16 mouse cellular contexts compared by ENCODE assay signal in genomic region chr14:118440155-118440554, GRCm38 (mm10).
"Had no signal": no experiment of that assay in that cellular context is flagged by ENCODE, and none has a peak within 500 bp of the region (broad histone marks: within the 10 kb centered on the region; RNA-seq: fewer than 3 reads in every experiment).

No protein-coding gene starts in this region.

- H3K9ac ChIP-seq: neural tube, embryonic 13.5 days; neural tube, embryonic 15.5 days; stomach, embryonic 15.5 days had no signal

- H3K27ac ChIP-seq: neural tube, embryonic 13.5 days; neural tube, embryonic 15.5 days; stomach, embryonic 15.5 days; stomach, postnatal 0 days had no signal

- H3K4me2 ChIP-seq: neural tube, embryonic 13.5 days; neural tube, embryonic 15.5 days; stomach, embryonic 15.5 days had no signal

- H3K36me3 ChIP-seq: neural tube, embryonic 13.5 days; neural tube, embryonic 15.5 days; stomach, embryonic 15.5 days had no signal

- H3K4me3 ChIP-seq: neural tube, embryonic 13.5 days; neural tube, embryonic 15.5 days; stomach, embryonic 15.5 days had no signal

- DNase-seq: retina, postnatal 1 day; right cerebral cortex, adult 18-20 months; right cerebral cortex, postnatal 14 days; right cerebral cortex, postnatal 25 days; right cerebral cortex, postnatal 4 days; spleen, adult 18-20 months; thymus, adult 18-20 months; thymus, adult 2 months; thymus, postnatal 14 days; thymus, postnatal 25 days; thymus, postnatal 36 days; thymus, postnatal 4 days had no signal

- H3K9me3 ChIP-seq: neural tube, embryonic 13.5 days; neural tube, embryonic 15.5 days; stomach, embryonic 15.5 days had no signal
